Mouse (Mus musculus) forebrain, embryonic 10.5 days (tissue): ENCODE measurements around the gene Elk3. TPM values are rescaled to one million over a fixed set of nuclear protein-coding genes. Genes with fewer than 3 reads are reported as not detected.

Experiments used
- DNase-seq: peaks from one replicate; pipeline ENCODE4 v3.0.0-alpha.2; 2017; ENCODE audit warnings: low spot score; ENCODE audit errors: extremely low spot score
- H3K27ac ChIP-seq: fragments of 300-500 bp; sonication (generic); 2 replicates; pipeline ENCODE4 v1.5.1; 2016; ENCODE audit warnings: mild to moderate bottlenecking
- H3K27me3 ChIP-seq: fragments of 300-500 bp; sonication (generic); 2 replicates; pipeline ENCODE4 v1.6.1; 2016; ENCODE audit warnings: mild to moderate bottlenecking; ENCODE audit not compliant: poor library complexity, severe bottlenecking
- H3K36me3 ChIP-seq: fragments of 300-500 bp; sonication (generic); replicated peaks from 2 replicates; pipeline ENCODE4 v1.6.1; 2016; ENCODE audit warnings: mild to moderate bottlenecking, moderate library complexity
- H3K4me1 ChIP-seq: fragments of 300-500 bp; sonication (generic); 2 replicates; pipeline ENCODE4 v1.6.1; 2016
- H3K4me3 ChIP-seq: fragments of 300-500 bp; sonication (generic); 2 replicates; pipeline ENCODE4 v1.5.1; 2016; ENCODE audit warnings: mild to moderate bottlenecking, moderate library complexity
- H3K9me3 ChIP-seq: fragments of 300-500 bp; sonication (generic); 2 replicates; pipeline ENCODE4 v1.6.1; 2016; ENCODE audit warnings: mild to moderate bottlenecking, moderate library complexity
- WGBS: fragments of 180-500 bp; shearing (Covaris S2); methylation state at CpG from one replicate; pipeline ENCODE4 v1.1.7; 2016; 5-methylcytosine and 5-hydroxymethylcytosine counted together
- polyA plus RNA-seq: library from polyadenylated mRNA; unstranded; fragments of >200 nt; fragmentation: Nextera tagmentation; extraction: Ambion mirVana; gene quantifications from 2 replicates; pipeline ENCODE4 v1.2.1, GENCODE M21; 2016

Gene Elk3
- polyA plus RNA-seq, 1 experiment from 2014 or later = 14.5 TPM

DNA sequence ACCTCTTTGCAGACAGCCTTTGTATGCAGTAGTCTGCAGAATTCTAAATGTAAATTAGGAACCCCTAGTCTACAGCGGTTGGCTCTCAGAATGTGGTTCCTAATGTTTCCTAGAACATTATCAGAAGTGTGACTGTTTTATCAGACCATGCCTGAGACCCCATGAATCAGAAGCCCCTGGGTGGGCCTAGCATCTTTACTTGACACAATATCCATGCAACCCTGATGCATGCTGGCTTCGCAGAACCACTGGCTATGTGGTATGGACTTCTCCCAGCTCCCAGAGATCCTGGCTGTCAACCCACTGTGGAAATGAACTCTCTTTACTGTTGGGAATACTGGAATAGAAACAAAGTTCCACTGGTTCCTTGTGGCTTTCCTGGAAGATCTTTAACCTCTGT is 58.3 kb downstream of the Elk3 start:
- Histone ChIP-seq H3K4me3 (no peak overlapping the region), H3K27me3 (no peaks in the 10 kb centered on the region), H3K4me1 (peaks cover 51% of the 10 kb centered on the region), H3K27ac (no peak overlapping the region), H3K36me3 (peaks cover 25% of the 10 kb centered on the region), H3K9me3 (no peaks in the 10 kb centered on the region)
- WGBS = 99% methylated on average over 2 of the region's 2 CpGs
- no peak for DNase-seq

DNA sequence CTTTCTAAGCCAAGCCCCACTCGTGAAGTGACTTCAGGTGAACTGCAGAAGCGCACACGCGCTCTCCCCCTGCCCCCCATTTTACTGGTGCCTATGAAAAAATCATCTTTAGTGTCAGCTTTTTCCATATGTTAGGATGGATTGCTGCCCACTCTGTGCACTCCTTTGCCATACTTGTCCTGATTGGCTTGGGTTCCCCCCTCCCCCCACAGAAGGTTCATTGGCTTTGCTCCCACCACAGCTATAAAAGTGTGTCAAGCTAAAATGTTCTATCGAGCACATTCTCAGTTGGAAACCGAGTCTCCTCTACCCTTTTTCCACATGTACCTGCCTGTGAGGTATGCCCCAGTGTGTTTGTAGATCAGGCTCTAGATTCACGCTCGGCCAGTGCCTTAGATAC is 59.5 kb downstream of the Elk3 start:
- no peaks in the 10 kb centered on the region for H3K27me3 ChIP-seq
- H3K4me3 ChIP-seq = no peak overlapping the region
- WGBS = 95% methylated on average over 8 of the region's 8 CpGs
- DNase-seq = no peak
- H3K9me3 ChIP-seq = no peaks in the 10 kb centered on the region
- H3K36me3 ChIP-seq = peaks cover 36% of the 10 kb centered on the region
- H3K4me1 ChIP-seq = peaks cover 46% of the 10 kb centered on the region
- no peak overlapping the region for H3K27ac ChIP-seq

DNA sequence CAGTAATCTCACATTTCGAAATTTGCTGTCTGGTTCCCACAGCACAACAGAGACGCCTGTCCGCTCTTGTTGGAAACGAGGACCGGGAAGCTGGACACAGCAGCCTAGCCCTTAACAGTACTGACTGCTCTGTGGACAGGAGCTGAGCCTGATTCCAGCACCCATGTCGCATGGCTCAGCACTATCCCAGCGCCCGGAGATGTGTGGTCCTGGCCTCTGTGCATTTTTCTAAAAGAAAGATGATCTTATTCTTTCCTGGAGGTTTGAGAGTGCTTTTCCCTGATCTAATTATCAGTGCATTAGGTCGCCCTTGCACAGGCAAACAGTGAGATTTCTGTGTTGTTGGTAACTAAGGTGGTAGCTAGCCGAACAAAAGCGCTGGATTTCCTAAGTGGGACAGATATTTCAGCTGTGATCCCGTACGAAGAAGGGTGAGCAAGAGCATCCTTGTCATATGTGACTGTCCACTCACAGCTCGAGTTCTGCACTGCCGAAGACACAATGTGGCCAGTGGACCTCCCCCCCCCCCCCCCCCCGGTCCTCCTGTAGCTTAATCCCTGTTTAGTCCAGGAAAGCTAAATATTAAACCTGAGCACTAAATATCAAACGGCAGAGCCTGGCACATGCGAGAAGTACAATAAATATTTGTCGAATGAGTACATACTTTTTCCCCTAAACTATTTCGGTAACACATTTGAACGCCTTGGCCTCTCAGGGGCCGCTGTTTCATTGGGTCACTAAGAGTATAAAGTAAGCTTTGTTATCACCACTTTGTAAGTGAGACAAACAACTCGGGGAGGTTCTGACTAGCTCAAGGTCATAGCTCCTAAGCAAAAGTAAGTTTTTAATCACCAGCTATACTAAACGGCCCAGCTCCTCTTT is 60.3 kb downstream of the Elk3 start:
- Histone ChIP-seq H3K27me3 (no peaks in the 10 kb centered on the region), H3K9me3 (no peaks in the 10 kb centered on the region), H3K27ac (no peak overlapping the region), H3K4me3 (no peak overlapping the region), H3K36me3 (peaks cover 41% of the 10 kb centered on the region), H3K4me1 (peaks cover 41% of the 10 kb centered on the region)
- WGBS = 81% methylated on average over 24 of the region's 24 CpGs
- DNase-seq = no peak

DNA sequence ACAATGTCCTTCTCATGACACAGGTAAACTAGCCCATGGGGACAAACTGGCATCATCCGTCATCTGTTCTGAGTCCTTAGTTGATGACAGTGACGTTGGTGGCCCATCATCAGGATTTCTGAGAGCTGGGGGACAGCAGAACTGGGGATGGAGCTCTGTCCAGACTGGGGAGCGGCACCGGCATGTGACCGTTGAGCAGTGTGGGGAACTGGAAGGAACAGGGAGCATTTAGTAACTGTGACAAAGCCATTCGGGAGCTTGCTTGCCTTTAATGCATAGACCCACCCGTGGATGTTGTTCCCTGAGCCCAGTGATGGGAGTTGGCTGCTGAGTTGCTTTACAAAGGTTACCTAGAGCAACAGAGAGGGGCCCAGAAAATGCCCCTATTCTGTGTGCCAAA is 61.0 kb downstream of the Elk3 start:
- no peak overlapping the region for H3K27ac ChIP-seq
- H3K9me3 ChIP-seq = no peaks in the 10 kb centered on the region
- H3K36me3 ChIP-seq = peaks cover 41% of the 10 kb centered on the region
- DNase-seq = no peak
- no peaks in the 10 kb centered on the region for H3K27me3 ChIP-seq
- WGBS = 73% methylated on average over 7 of the region's 7 CpGs
- H3K4me1 ChIP-seq = peaks cover 34% of the 10 kb centered on the region
- H3K4me3 ChIP-seq = no peak overlapping the region

DNA sequence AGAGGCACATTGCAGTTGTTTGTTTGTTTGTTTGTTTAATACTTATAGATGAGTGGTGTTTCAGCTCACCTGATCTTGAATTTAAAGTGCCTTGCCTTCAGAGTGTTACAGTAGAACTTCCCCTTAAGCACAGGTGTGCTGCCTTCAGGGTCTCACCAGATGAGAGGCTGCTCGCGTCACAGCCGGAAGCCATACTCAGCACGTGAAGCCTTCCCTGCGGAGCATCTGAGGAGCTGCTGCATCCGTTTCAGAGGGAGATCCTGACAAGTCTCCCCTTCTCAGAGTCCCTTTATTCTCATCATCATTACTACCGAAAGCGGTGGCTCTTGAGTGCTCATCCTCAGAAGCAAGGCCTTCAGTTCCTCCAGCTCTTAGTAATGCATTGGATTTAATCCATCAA is 62.5 kb downstream of the Elk3 start:
- DNase-seq = no peak
- WGBS = 81% methylated on average over 8 of the region's 8 CpGs
- no peaks in the 10 kb centered on the region for H3K9me3 ChIP-seq
- H3K27me3 ChIP-seq = no peaks in the 10 kb centered on the region
- H3K36me3 ChIP-seq = peaks cover 38% of the 10 kb centered on the region
- no peak overlapping the region for H3K4me3 ChIP-seq
- peaks cover 29% of the 10 kb centered on the region for H3K4me1 ChIP-seq
- H3K27ac ChIP-seq = no peak overlapping the region

DNA sequence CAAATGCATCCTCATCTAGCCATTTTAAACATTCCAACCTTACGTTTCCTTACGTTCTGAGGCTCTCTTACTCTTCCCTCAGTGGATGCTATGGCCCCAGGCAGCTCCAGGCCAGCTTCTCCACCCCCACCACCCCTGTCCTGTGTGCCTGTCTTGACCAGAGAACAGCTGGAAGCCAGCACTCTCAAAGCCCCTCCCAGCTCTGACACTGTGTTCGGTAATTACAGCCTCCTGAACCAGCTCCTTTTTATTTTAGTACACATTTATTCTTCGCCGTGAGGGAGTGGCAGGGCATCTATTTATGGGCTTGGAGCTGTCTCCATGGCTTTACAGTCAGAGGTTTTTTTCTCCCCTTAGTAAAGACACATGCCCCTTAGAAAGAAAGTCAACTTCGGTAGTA is 63.0 kb downstream of the Elk3 start:
- H3K4me3 ChIP-seq = no peak overlapping the region
- no peaks in the 10 kb centered on the region for H3K27me3 ChIP-seq
- H3K36me3 ChIP-seq = peaks cover 33% of the 10 kb centered on the region
- no peaks in the 10 kb centered on the region for H3K9me3 ChIP-seq
- H3K4me1 ChIP-seq = peaks cover 31% of the 10 kb centered on the region
- peak; percentile 12 for DNase-seq
- 57% methylated on average over 6 of the region's 6 CpGs for WGBS
- H3K27ac ChIP-seq = no peak overlapping the region

DNA sequence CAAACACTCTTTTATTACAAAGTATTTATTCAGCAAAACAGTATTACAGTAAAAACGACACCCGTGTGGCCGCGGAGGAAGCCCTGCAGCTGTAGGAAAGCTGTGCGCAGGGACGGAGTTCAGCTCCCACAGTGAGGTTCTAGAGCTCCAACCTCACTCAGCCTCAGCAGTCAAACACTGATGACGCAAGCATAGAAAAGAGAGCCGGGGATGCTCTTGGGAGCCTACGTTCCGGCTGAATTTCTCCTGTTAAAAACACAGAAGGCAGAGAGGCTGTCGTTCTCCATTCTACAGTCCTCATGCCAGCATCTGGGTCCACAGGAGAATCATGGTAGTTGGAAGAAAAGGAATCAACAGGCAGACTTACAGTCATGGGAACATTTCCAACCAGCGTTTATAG is 63.5 kb downstream of the Elk3 start:
- Histone ChIP-seq H3K27ac (no peak overlapping the region), H3K36me3 (peaks cover 33% of the 10 kb centered on the region), H3K27me3 (no peaks in the 10 kb centered on the region), H3K9me3 (no peaks in the 10 kb centered on the region), H3K4me3 (no peak overlapping the region), H3K4me1 (peaks cover 34% of the 10 kb centered on the region)
- WGBS = 89% methylated on average over 12 of the region's 12 CpGs
- peak; percentile 11 for DNase-seq

DNA sequence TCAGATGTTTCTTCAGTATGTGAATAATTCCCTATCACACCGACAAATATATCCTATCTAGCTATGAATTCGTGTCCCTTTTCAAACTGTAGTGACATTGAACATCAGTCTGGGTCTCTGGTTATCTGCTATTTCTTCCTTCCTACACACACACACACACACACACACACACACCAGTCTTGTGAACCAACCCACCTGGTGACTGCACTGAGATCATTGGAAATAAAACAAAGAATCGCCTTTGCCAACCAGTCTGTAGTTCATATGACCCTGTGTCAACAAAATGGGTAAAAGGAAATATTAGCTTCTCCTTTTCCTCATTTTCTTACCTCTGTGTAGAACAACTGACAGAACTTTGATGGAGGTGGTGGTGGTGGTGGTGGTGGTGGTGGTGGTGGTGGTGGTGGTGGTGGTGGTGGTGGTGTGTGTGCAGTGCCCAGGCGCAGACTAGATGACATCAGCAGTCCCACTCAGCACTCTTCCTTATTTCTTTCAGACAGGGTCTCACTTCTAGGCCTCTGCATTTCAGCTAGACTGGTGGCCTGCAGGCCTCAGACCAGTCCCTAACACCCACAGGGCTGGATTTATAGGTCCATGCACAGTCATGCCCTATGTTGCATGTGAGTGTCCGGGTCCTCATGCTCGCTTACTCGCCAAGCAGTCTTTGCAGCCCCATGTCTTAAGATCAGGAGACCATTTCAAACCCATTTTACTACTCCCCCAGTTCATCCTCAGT is 64.6 kb downstream of the Elk3 start:
- H3K36me3 ChIP-seq = peaks cover 39% of the 10 kb centered on the region
- DNase-seq = peak; percentile 9
- H3K27me3 ChIP-seq = no peaks in the 10 kb centered on the region
- 95% methylated on average over 7 of the region's 7 CpGs for WGBS
- H3K4me3 ChIP-seq = no peak overlapping the region
- no peak overlapping the region for H3K27ac ChIP-seq
- H3K9me3 ChIP-seq = no peaks in the 10 kb centered on the region
- H3K4me1 ChIP-seq = peaks cover 42% of the 10 kb centered on the region

DNA sequence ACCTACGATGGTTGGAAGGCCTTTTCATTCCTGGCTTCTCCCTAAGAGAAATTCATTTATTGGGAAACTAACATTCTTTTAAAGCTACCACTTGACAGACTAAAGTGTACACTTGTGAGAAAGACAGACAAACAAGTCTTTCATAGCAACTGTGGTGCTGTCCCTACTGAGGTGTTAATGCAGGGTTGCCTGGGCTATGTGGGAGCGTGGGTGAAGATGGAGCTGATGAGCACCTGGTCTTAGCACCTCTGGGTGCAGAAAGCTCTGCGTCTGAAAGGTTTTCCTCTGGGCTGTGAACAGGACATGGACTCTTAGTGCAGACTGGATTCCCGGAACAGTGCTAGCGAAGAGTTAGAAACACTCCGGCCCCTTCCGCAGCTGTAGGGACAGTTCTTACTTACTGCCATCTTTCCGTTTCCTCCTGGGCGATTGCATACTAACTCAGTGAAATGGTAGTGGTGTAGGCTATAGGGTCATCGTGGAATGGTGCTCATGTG is 66.7 kb downstream of the Elk3 start:
- Histone ChIP-seq H3K27ac (no peak overlapping the region), H3K36me3 (peaks cover 52% of the 10 kb centered on the region), H3K27me3 (no peaks in the 10 kb centered on the region), H3K4me1 (peaks cover 26% of the 10 kb centered on the region), H3K4me3 (no peak overlapping the region), H3K9me3 (no peaks in the 10 kb centered on the region)
- 90% methylated on average over 10 of the region's 10 CpGs for WGBS
- DNase-seq = no peak

DNA sequence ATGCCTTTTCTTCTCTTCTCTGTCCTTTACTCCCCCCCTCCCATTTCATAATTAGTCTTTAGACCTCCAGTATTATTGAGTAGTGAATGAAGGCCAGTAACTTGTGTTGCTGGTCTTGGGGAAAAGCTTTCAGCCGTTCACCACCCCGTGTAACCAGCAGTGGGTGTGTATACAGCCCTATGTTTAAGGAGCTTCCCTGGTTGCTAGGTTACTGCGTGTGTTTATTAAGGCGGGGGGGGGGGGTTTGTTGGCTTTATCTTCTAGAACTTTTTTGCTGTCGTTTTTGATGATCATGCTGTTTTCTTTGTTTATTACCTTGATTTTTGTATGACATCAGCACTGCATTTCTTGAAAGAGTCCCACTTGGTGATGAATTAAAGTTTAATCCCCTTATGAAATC is 68.1 kb downstream of the Elk3 start:
- H3K4me3 ChIP-seq = no peak overlapping the region
- H3K4me1 ChIP-seq = peaks cover 23% of the 10 kb centered on the region
- no peak overlapping the region for H3K27ac ChIP-seq
- H3K36me3 ChIP-seq = peaks cover 53% of the 10 kb centered on the region
- no peaks in the 10 kb centered on the region for H3K27me3 ChIP-seq
- no peak for DNase-seq
- 8% methylated on average over 5 of the region's 5 CpGs for WGBS
- H3K9me3 ChIP-seq = no peaks in the 10 kb centered on the region

DNA sequence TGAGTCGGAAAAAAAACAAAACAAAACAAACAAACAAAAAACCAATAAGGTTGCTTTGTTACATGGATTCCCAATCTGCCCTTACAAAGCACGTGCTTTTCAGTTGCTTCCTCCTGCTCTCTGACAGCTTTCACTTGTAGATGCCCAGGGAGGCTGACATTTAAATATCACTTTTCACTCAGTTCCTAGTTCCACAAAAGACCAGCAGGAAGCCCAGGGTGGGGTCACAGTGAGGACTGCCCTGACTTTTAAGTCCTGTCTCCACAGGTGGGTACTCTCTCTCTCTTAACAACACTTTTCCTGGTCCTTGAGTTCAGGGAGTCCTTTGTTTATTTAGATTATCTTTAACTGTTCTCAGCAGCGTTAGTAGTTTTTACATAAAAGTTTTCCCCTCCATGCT is 68.7 kb downstream of the Elk3 start:
- H3K27me3 ChIP-seq = no peaks in the 10 kb centered on the region
- H3K36me3 ChIP-seq = peaks cover 53% of the 10 kb centered on the region
- 9% methylated on average over 3 of the region's 3 CpGs for WGBS
- peaks cover 17% of the 10 kb centered on the region for H3K4me1 ChIP-seq
- no peaks in the 10 kb centered on the region for H3K9me3 ChIP-seq
- H3K4me3 ChIP-seq = no peak overlapping the region
- DNase-seq = no peak
- no peak overlapping the region for H3K27ac ChIP-seq

DNA sequence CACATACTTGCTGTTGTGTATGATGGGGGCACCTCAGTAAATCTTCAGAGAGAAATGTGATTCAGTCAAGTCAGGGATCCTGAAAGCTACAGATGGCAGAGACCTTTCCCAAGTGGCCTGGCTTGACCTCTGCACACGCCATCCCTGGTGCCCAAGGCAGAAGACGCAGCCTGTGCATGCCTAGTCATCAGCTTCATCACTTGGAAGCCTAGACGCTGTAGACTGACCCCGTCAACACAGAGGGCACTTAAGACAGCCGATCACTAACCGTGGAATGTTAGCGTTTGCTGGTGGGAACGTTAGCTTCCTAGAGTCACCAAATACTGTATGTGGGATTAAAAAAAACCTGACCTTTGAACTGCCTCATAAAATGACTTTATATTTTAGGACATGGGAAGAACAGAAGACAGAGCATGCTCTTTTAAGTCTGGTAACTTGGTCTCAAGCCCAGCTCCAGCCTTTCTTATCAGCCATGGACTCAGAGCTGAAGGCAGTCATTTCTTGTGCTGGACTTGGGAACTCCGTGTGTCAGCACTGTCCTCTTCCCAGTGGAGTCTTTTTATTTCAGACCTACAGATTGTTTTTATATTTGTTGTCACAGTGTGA is 71.6 kb downstream of the Elk3 start:
- H3K36me3 ChIP-seq = peaks cover 70% of the 10 kb centered on the region
- no peaks in the 10 kb centered on the region for H3K9me3 ChIP-seq

DNA sequence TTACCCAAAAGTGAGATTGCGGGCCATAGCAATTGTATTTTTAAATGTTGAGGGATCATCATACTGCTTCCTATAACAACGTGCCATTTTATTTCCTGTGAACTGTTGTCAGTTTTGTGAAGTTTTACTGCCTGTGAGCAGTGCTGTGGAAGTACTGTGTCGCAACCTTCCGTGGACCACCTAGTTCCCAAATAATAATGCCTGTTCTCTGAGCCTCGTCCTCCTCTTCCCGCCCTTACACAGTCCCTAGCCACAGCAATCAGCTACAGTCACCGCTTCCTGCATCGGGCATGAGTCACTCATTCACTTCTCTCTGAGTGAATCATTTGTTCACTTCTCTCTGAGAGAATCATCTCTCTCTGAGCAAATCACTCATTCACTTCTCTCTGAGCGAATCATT is 76.2 kb downstream of the Elk3 start:
- DNase-seq = no peak
- H3K36me3 ChIP-seq = peaks cover 83% of the 10 kb centered on the region
- WGBS = 94% methylated on average over 9 of the region's 9 CpGs

More for the DNA sequence above, 71.6 kb downstream of the Elk3 start:
- no peak for DNase-seq
- peaks cover 17% of the 10 kb centered on the region for H3K4me1 ChIP-seq
- no peak overlapping the region for H3K27ac ChIP-seq
- H3K4me3 ChIP-seq = no peak overlapping the region
- no peaks in the 10 kb centered on the region for H3K27me3 ChIP-seq
- WGBS = 89% methylated on average over 9 of the region's 9 CpGs

More for the DNA sequence above, 76.2 kb downstream of the Elk3 start:
- H3K4me3 ChIP-seq = no peak overlapping the region
- H3K9me3 ChIP-seq = no peaks in the 10 kb centered on the region
- H3K27ac ChIP-seq = no peak overlapping the region
- no peaks in the 10 kb centered on the region for H3K4me1 ChIP-seq
- H3K27me3 ChIP-seq = no peaks in the 10 kb centered on the region
